Mouse (Mus musculus): ENCODE results near the gene Sept8.
A peak's percentile ranks its signal among the peaks of the same experiment; 100 is the strongest.

Sept8 gene

DNA sequence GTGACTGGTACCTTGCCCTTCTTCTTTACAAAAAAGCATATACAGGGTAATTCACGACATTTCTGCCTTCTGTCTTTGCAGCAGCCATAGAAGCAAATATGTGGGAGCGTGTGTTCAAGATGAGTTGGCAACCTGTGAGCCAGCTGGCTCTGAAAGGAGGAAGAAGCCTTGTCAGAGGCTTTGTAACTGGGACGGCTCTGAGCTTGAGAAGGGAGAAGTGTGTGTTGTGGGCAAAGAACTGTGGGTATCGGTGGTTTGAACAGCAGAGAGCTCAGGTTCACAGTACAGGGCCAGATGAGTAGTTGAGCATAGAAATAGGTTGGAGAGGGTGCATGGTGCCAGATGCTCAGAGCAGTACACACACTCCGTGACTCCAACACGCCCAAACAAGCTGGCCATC lies 22.1 kb upstream of the Sept8 start:
- DNase-seq = no peak

DNA sequence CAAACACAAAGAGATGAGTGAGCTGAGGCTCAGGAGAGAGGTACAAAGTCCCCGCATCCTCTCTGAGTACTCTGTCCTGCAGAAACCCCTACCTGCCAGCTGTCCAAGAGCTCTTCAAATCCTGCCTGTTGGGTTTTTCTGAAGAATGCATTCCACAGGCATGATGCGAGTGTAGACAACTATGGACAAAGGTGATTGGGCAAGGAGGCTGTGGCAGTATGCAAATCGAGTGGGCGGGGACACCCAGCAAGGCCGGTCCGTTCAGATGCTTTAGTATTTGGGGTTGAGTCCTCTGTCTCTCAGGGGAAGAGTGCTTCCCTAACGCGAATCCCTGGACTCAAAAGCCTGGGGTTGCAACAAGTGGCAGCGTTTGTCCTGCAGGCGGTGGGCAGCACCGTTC lies 18.5 kb upstream of the Sept8 start:
- no peak for DNase-seq

- DNase-seq = no peak
Observed at GRCm38 (mm10) chr11:53502039-53502765, 16.9 kb upstream of the Sept8 start.

DNA sequence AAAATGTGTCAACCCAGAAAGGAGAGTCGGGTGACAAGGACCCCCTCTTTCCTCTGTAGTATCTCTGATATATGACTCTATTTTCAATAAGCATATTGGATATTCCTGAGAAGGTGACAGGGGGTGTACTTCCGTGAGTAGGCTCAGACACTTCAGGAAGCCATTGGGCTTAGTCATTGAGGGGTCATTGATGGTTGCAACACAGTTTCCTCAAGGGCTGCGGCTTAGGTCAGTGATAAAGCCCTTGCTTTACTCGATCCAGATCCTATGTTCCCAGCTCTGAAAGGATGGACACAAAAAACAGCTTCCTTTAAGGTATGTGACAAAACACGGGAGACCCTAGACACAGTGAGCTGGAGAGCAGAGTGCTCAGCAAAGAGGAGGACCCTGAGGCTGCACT lies 15.3 kb upstream of the Sept8 start:
- DNase-seq = no peak

DNA sequence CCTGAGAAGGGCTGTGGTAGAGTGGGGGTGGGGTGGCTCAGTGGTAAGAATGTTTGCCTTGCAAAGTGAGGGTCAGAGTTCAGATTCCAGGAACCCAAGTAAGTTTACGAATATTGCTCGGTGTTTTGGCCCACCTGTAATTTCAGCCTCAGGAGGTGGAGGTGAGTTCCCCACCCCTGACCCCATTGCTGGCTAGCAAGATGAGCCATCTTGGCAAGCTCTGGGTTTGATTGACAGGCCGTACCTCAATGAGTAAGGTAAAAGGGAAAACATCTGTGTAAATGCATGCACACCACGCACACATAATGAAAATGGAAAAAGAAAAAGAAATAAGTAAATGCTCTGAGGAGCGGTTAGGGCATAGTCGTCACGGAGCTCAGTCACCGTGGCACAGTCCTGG lies 14.7 kb upstream of the Sept8 start:
- peak; percentile 30 for DNase-seq

GRCm38 (mm10) chr11:53505026-53505663 lies 13.9 kb upstream of the Sept8 start:
- peak; percentile 94 for DNase-seq

- DNase-seq = peak; percentile 32
Observed at GRCm38 (mm10) chr11:53507098-53507805, 11.8 kb upstream of the Sept8 start.

DNA sequence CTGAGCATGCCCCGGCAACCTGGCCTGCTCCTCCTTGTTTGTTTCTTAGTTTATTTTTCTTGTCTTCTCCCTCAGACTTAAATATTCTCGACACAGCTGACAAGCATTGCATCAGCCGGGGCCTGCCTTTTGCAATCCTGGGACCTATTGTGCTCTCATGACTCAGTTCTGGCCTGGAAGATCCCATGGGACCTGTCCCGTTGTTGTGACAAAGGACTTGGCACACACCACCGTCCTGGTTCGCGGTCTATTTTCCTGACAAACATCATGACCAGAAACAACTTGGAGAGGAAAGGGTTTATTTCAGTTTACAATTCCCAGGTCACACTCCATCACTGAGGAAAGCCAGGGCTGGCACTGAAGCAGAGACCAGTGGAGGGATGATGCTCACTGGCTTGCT lies 10.9 kb upstream of the Sept8 start:
- DNase-seq = peak; percentile 41

DNA sequence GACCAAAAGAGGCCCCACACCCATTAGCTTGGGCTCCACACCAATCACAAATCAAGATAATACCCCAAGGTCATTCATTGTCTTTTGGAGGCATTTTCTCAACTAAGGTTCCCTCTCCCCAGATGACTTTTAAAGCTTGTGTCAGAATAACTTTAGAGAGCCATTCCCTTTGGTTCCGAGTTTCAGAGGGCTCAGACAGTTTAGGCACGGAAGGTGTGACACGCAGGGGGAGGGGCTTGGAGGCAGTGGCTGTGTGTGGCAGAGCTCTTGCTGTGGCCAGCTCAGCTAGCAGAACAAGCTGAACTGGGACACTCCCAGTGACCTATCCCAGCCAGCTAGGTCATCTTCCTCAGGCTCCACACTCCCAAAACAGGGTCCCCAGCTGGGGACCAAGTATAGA lies 10.5 kb upstream of the Sept8 start:
- DNase-seq = no peak

DNA sequence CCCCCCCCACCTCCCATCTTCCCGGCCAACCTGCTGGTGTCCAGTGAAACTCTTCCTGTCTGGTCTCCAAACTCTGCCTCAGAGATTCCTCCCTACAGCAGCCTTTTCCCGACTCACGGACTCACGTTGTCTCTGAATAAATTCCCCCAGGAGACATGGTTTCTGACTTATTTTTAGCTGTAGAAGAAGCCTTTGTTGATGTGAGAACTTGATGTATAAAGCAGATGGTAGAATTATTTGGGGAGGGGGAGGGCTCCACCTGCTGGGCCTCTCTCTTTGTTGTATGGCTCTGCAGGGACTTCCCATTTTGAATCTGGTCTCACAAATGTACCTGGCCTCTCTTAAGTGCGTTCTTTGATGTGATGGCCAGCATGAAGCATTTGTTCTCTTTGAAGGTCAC lies 8.7 kb upstream of the Sept8 start:
- DNase-seq = no peak

DNA sequence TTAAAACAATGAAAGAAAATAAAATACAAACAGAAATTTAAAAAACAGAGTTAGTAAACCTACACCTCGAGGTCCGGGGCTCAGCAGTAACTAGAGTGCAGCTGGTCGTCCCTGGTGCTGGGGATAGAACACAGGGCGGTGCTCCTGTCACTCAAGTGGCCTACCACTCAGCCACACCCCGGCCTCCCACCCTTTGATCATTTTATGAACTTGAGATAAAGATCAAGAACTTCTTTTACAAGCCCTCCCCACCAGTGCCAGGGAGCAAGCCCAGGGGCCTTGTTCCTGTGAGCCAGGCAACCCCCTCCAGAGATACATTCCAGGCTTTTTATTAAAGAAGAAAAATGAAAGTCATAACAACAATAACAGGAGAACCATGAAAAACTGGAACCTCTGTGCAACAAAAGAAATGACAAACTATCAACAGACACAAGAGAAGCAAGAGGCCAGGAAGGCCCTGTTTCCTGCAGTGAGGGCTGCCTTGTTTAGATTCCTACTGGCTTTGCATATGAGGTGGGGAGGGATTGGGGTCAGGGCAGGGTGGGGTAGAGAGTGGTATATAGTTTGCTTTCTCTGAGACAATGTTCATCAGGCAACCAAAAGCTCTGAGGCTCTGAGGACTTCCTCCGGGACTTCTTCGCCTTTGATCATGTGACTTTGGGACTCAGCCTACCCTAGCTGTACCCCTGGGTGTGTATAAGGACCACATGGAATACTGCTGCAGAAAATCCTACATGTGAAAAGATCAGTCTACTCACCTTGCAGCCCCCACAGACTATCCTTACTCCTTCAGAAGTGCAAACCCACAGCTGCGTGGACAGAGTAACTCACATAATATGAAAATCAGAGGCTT lies 2.1 kb upstream of the Sept8 start:
- no peak for DNase-seq

DNA sequence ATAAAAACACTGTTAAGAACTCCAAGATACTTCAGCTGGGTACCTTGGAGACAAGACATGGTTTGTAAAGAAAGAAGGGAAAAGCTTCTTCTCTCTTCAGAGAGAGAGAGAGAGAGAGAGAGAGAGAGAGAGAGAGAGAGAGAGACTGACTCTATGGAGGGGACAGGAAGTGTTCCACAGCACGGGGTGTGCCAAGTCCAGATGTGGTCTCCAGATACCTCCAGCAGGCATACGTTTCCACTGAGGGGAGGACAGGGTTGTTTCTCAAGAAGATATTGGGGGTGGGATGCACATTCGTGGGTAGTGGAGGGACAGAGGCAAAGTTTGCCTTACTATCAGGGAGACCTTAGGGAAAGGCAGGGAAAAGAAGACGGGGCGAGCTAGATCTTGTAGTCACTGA lies 298 bp upstream of the Sept8 start:
- DNase-seq = no peak

GRCm38 (mm10) chr11:53520122-53520978 lies 1.3 kb downstream of the Sept8 start:
- peak; percentile 74 for DNase-seq

DNA sequence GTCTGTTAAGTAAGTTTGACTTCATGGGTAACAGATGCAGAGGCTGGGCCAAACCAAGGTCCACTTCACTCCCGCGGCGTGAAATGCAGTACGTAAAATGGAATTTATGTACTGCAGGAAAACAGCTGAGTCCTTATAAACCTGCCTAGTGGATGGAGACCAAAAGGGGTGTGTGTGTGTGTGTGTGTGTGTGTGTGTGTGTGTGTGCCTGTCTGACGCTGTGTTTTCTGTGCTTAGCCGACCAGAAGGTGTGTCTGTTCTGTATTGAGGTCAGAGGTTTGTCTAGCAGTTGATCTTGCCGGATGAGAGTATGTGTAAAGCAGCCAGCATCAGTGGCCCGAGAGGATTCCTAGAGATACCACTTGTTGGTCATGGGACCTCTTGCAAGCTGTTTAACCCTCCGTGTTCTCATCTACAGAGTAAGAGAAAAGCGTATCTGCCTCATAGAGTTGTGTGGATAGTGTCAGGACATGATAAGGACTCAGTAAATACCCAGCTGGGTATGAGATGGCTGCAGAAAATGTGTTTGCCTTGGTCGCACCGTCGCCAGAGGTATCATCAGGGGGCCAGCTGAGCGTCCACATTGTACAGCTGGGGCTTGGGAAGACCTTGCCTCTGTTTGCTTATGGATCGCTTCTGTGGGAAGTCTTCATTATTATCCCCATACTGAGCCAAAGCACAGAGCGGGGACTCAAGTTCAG lies 2.2 kb downstream of the Sept8 start:
- DNase-seq = no peak

- DNase-seq = no peak
Observed at GRCm38 (mm10) chr11:53521821-53522131, 2.7 kb downstream of the Sept8 start.

GRCm38 (mm10) chr11:53522362-53522761 lies 3.3 kb downstream of the Sept8 start:
- no peak for DNase-seq

DNA sequence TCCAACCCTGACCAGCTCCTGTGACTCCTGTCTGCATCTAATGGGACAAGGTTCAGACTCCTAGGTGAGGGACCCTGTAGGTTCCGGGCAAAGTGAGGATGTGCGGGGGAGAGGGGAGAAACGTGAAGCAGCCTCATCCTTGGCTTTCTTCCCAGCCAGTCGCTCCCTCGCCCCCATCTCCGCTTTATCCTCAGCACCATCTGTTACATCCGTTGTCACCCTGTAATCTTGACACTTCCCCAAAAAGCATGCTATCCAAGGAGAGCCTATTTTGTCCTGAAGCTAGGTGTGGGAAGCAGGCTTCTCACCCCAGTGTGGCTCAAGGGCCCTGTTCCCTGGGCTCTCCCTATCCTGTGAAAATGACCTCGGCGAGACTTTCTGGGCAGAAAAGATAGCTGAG lies 3.9 kb downstream of the Sept8 start:
- peak; percentile 78 for DNase-seq

DNA sequence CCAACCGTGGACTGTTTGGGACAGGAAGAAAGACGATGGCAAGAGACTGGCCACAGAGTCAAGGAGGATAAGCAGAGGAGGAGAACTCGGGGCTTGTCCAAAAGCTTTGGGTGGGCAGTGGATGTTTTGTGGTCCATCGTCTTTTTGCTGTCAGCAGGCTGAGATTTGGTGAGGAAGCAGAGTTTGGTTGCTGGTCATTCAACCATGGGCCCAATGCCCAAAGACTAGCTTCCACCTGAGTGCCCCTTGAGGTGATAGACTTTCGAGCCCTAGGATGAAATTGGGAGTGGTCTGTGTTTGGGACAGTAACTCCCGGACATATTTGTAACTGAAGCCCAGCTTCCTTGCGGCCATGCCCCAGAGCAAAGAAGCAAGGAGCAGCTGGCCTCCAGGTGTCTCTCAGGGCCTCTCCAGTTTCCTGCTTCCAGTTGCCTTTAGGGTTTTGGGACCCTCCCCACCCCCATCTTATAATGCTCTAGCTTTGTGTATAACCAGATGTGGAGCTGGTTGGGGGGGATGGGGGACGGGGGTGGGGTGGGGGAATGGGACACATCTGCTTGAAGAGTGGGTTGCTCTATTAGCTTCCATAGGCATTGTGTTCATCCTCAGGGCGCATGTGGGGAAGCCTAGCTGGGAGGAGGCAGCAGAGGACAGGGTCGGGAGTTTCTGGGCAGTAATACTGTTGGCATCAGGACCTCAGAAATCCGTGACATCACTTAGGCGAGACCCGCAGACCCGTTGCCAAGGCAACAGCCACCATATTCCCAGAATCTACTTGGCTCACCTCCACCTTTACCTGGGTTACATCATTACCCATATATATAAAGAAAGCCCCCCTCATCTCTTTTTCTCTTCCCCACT lies 4.7 kb downstream of the Sept8 start:
- no peak for DNase-seq

DNA sequence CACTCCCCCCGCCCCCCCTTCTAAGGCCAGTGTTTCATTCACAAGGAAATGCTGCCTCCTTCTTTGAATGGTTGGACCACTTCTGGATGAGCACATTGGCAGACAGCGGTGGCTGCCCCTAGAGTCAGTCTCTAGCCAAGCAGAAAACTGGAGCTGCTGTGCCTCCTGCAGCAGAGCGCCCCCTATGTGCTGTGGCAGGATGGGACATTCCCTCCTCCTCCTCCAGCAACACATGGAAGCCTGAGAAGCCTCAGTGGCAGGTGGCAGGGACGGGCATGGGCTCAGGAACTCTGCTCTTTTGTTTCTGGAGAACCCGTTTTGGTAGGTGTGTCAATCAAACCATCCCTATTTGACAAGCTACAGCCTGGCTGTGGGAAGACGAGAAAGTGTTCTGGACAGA lies 5.8 kb downstream of the Sept8 start:
- no peak for DNase-seq

- DNase-seq = no peak
Observed at GRCm38 (mm10) chr11:53525461-53525860, 6.4 kb downstream of the Sept8 start.

Data from cerebellum, adult 11 months (tissue).